Mouse (Mus musculus) olfactory bulb, adult 2 months (tissue): Measurements from ENCODE around the gene Sept7. TPM values are rescaled to one million over a fixed set of nuclear protein-coding genes. Genes with fewer than 3 reads are reported as not detected.
"Not testable (repeated sequence)": the region's sequence is repeated elsewhere in the genome, so short reads cannot be mapped to it uniquely, and the experiment has no call there.

Experiments used
- H3K27ac ChIP-seq: fragments of 200-500 bp; 2 replicates; pipeline ENCODE4 v1.5.1; 2012; ENCODE audit warnings: low read depth, low read length; ENCODE audit not compliant: insufficient read depth
- H3K4me1 ChIP-seq: fragments of 200-500 bp; 2 replicates; pipeline ENCODE4 v1.6.1; 2012; ENCODE audit warnings: low read length; ENCODE audit not compliant: control insufficient read depth, insufficient read depth
- H3K4me3 ChIP-seq: fragments of 200-500 bp; 2 replicates; pipeline ENCODE4 v1.5.1; 2012; ENCODE audit warnings: mild to moderate bottlenecking, low read depth, low read length, moderate library complexity; ENCODE audit not compliant: insufficient read depth
- CTCF ChIP-seq: fragments of 200-500 bp; IDR thresholded peaks from 2 replicates; pipeline ENCODE4 v1.5.1; 2012; ENCODE audit warnings: low read depth, mild to moderate bottlenecking, low read length, moderate library complexity; ENCODE audit not compliant: insufficient read depth
- POLR2A ChIP-seq: fragments of 200-500 bp; IDR thresholded peaks from 2 replicates; pipeline ENCODE4 v1.6.1; 2012; ENCODE audit warnings: mild to moderate bottlenecking, low read depth, low read length, moderate library complexity; ENCODE audit not compliant: insufficient read depth
- WGBS: fragments of 180-500 bp; shearing (Covaris S2); methylation state at CpG from one replicate; pipeline ENCODE4 v1.1.7; 2018; 5-methylcytosine and 5-hydroxymethylcytosine counted together
- polyA plus RNA-seq: library from polyadenylated mRNA; stranded (reverse); fragments of >200 nt; gene quantifications from 2 replicates; pipeline ENCODE4 v1.2.4, GENCODE M21; 2012; ENCODE audit warnings: low replicate concordance; ENCODE audit not compliant: missing spikeins, insufficient read depth, insufficient read length

The Sept7 gene
- polyA plus RNA-seq, 1 experiment: 121 TPM

DNA sequence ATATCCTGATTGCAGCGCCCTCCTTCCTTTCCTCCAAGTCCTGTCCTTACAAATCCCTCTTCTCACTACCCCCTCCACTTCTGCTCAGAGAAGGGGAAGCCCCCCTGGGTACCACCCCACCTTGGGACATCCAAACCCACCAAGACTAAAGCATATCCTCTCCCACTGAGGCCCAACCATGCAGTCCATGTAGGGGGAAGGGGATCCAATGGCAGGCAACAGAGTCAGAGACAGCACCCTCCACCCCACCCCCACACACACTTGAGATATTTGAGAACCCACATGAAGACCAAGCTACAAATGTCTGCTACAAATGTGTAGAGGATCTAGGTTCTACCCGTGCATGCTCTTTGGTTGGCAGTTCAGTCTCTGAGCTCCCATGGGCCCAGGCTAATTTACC is 19.7 kb downstream of the Sept7 start:
- Histone ChIP-seq H3K4me3 (no peak overlapping the region), H3K27ac (no peak overlapping the region), H3K4me1 (no peaks in the 10 kb centered on the region)
- WGBS: 96% methylated on average over 2 of the region's 2 CpGs
- TF ChIP-seq POLR2A (no peak), CTCF (no peak)

DNA sequence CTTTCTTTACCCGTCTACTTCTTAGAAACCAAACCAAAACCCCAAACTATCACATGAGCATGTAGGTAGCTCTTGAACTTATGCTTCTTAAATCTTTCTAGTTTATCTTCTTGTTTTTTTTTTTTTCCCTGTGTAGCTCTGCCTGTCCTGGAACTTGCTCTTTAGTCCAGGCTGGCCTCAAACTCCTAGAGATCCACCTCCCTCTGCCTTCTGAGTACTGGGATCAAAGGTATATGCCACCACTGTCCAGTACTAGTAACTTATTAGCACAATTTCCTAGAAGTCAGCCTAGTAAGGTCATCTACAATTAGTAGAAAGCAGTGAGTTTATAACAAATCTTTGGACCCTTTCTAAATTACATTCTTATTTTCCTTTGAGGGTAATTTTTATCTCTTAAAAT is 37.6 kb downstream of the Sept7 start:
- H3K4me3 ChIP-seq: no peak overlapping the region
- TF ChIP-seq POLR2A (no peak), CTCF (no peak)
- no peaks in the 10 kb centered on the region for H3K4me1 ChIP-seq
- no peak overlapping the region for H3K27ac ChIP-seq
- 79% methylated on average over 1 of the region's 1 CpGs for WGBS

DNA sequence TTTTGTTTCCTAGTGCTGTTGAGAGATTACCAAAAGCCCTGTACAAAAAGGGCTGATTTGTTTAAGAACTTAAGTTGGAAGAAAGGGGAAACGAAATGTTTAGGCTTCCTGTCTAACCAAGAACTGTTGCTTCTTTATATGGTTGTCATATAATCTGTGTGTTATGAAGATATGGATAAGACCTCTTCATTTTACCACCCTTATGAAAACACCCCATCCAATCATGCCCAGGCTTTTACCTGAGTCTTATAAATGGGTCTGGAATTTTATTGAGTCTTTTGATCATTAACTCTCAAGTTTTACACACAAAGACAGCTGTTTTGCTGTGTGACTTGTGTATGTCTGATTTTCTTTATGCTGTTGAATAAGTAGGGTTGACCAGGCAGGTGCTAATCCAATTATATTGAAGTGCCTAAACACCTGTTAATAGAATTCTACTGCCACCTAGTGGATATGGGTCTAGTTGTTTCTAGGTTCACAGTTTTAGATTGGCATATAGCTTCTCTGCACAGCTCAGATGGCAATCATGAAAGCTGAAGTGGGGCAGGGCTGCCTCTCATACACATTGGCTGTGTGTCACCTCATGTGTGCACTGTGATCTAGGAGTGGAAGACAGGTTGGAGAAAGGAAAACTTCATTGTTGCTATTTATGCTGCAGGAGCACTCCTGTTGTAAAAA is 57.4 kb downstream of the Sept7 start:
- H3K27ac ChIP-seq: no peak overlapping the region
- H3K4me3 ChIP-seq: no peak overlapping the region
- no peaks in the 10 kb centered on the region for H3K4me1 ChIP-seq
- TF ChIP-seq POLR2A (no peak), CTCF (no peak)
- 76% methylated on average over 1 of the region's 1 CpGs for WGBS

DNA sequence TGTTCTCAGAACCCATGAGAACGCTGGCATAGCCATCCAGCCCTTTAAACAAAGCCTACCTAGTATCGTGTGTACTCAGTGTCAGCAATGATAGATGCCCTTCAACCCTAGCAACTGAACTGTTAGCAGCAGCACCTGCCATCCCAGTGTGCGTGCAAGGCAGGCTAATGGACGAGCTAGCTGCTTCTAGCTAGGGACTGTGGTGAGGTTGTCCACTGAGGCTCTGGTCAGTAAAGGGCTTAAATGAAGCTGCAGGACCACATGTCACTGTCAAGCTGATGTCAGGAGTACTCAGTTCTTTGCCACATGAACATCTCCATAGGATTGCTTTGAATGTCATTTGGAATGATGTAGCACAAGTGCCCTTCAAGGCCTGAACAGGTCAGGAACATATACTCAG is 62.1 kb downstream of the Sept7 start:
- H3K27ac ChIP-seq: no peak overlapping the region
- TF ChIP-seq POLR2A (no peak), CTCF (no peak)
- WGBS: 86% methylated on average over 4 of the region's 4 CpGs
- no peak overlapping the region for H3K4me3 ChIP-seq
- no peaks in the 10 kb centered on the region for H3K4me1 ChIP-seq

DNA sequence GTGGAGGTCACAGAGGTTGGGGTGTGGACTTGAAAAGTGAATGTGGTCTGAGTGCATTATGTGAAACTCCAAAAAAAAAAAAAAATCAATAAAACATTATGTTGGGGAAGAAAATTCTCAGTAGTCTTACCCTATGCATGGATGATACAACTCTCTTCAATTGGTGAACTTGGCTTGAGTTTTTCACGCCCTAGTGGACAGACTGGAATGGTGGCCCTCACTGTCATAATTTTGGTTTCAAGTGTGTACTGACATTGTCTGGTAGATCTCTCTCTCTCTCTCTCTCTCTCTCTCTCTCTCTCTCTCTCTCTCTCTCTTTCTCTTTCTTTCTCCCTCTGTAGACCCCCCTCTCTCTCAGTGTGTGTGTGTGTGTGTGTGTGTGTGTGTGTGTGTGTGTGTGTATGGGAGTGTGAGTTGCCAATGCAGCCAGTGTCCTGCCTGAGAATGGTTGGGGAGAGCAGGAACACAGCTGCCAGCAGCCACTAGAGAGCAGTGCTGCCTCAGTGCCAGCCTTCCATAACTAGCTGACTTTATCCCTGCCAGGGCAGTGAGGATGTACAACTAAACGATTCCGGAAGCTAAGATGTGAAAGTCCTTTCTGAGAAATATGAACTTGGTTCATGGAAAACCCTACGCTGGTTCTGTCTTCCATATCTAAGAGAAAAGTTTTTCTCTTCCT is 65.7 kb downstream of the Sept7 start:
- no peaks in the 10 kb centered on the region for H3K4me1 ChIP-seq
- 27% methylated on average over 4 of the region's 4 CpGs for WGBS
- H3K27ac ChIP-seq: no peak overlapping the region
- TF ChIP-seq CTCF: peak; percentile 67
- TF ChIP-seq POLR2A: no peak
- no peak overlapping the region for H3K4me3 ChIP-seq

DNA sequence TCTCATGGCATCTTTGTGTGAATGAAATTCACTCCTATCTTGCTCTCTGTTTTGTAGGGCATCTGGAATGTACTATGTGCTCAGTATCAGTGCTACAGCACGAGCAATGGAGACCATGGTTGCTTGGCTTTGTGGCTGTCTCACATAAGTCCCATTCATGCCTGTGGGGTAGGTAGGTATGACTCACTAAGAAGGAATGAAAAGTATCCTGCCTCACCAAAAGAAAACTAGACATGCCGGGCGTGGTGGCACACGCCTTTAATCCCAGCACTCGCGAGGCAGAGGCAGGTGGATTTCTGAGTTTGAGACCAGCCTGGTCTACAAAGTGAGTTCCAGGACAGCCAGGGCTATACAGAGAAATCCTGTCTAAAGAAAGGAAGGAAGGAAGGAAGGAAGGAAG is 67.4 kb downstream of the Sept7 start:
- WGBS: 93% methylated on average over 6 of the region's 6 CpGs
- not testable (repeated sequence) for H3K4me1 ChIP-seq

DNA sequence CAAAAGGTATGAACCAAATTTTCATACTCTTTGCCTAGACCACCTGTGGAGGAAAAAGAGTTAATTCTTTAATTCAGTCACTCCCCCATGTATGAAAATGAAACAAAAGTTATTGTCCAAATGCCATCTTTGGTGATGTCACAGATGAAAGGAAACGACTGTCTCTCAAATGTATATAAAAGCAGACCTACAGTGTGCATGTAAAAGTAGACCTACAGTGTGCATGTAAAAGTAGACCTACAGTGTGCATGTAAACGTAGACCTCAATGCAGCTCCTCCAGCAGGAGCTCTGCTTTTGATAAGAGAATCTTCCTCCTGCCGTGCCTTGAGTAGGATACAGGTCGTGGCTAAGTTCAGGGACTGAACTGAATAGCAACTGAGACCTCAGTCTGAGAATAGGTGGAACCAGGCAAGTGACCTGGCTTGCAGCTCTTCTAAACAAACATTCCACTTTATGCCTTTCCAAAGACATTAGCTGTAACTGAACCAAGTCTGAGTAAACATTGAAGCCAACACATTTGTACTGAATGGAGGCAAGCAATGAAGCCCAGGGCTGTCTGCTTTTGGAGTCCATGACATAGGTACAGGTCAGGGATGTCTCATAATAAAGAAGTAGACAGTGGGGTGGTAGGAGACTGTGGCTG is 75.6 kb downstream of the Sept7 start:
- TF ChIP-seq POLR2A (no peak), CTCF (no peak)
- Histone ChIP-seq H3K4me1 (no peaks in the 10 kb centered on the region), H3K27ac (no peak overlapping the region), H3K4me3 (no peak overlapping the region)
- 87% methylated on average over 4 of the region's 4 CpGs for WGBS

More for the DNA sequence above, 67.4 kb downstream of the Sept7 start:
- not testable (repeated sequence) for H3K4me3 ChIP-seq, H3K27ac ChIP-seq

DNA sequence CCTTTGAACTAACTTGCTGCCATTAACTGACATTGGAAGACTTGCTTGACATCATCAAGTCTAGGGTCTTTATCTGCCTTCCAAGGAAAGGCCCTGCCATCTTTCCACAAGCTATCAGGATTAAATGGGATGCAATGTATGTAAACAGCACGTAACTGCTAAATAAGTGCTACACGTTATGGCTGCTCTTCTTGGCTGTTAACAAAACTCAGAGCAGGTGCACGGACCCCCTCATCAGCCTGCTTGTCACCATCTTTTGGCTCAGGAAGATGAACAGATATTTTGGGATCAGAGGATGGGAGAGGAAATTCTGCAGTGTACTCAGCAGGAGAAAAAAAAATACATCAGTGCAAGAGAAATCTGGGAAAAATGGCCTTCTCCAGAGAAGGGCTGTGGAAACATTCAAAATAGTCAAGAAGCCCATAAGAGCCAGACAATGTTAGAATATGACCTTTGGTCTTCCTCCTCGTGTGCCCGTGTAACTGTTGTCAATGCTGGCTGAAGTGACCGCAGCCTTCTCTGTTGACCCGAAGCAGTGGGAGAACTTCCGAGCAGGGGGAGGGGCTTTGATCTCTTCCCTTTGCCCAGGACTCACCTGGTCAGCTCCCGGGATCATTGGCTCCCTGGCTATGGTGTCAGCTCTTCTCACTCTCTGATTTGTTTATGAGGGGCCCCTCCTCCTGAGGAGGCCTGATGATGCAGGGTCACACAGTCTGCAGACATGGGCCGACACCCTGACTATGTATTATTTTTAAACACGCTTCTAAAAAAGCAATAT is 76.9 kb downstream of the Sept7 start:
- 75% methylated on average over 11 of the region's 11 CpGs for WGBS
- TF ChIP-seq CTCF (no peak), POLR2A (no peak)
- H3K27ac ChIP-seq: no peak overlapping the region
- no peak overlapping the region for H3K4me3 ChIP-seq
- no peaks in the 10 kb centered on the region for H3K4me1 ChIP-seq
